Mouse (Mus musculus) embryonic facial prominence, embryonic 14.5 days (tissue): ENCODE measurements around the gene Smco4. TPM values are rescaled to one million over a fixed set of nuclear protein-coding genes. Genes with fewer than 3 reads are reported as not detected.

Experiments used
- ATAC-seq: fragments of 200-750 bp; cut with Nextera tagmentation; 2 replicates; pipeline ENCODE4 v1.8.0; 2017; ENCODE audit warnings: low read depth, moderate number of reproducible peaks, moderate TSS enrichment
- DNase-seq: peaks from one replicate; pipeline ENCODE4 v3.0.0-alpha.2; 2015; ENCODE audit warnings: low spot score
- H3K27ac ChIP-seq: fragments of 300-500 bp; sonication (generic); replicated peaks from 2 replicates; pipeline ENCODE4 v1.5.1; 2014; ENCODE audit warnings: low read depth, mild to moderate bottlenecking, low read length, moderate library complexity
- H3K27me3 ChIP-seq: fragments of 300-500 bp; sonication (generic); replicated peaks from 2 replicates; pipeline ENCODE4 v1.6.1; 2014; ENCODE audit warnings: low read length; ENCODE audit not compliant: control insufficient read depth, insufficient read depth
- H3K36me3 ChIP-seq: fragments of 300-500 bp; sonication (generic); 2 replicates; pipeline ENCODE4 v1.6.1; 2014; ENCODE audit warnings: low read length, mixed read lengths; ENCODE audit not compliant: control insufficient read depth, insufficient read depth
- H3K4me1 ChIP-seq: fragments of 300-500 bp; sonication (generic); 2 replicates; pipeline ENCODE4 v1.6.1; 2014; ENCODE audit warnings: antibody characterized with exemption, low read length; ENCODE audit not compliant: control insufficient read depth, insufficient read depth
- H3K4me2 ChIP-seq: fragments of 300-500 bp; sonication (generic); 2 replicates; pipeline ENCODE4 v1.6.1; 2014; ENCODE audit warnings: low read depth, mild to moderate bottlenecking, low read length, moderate library complexity, mixed read lengths
- H3K4me3 ChIP-seq: fragments of 300-500 bp; sonication (generic); 2 replicates; pipeline ENCODE4 v1.5.1; 2014; ENCODE audit warnings: low read depth, mild to moderate bottlenecking, low read length
- H3K9ac ChIP-seq: fragments of 300-500 bp; sonication (generic); 2 replicates; pipeline ENCODE4 v1.6.1; 2014; ENCODE audit warnings: low read depth, mild to moderate bottlenecking, low read length, moderate library complexity, mixed read lengths
- H3K9me3 ChIP-seq: fragments of 300-500 bp; sonication (generic); 2 replicates; pipeline ENCODE4 v1.6.1; 2016; ENCODE audit warnings: low read length; ENCODE audit not compliant: control insufficient read depth
- WGBS: fragments of 180-500 bp; shearing (Covaris S2); extraction: QIAGEN DNeasy Blood & Tissue Kit; methylation state at CpG from one replicate; pipeline ENCODE4 v1.1.7; 2014; 5-methylcytosine and 5-hydroxymethylcytosine counted together
- polyA plus RNA-seq: library from polyadenylated mRNA; unstranded; fragments of >200 nt; fragmentation: Nextera tagmentation; extraction: Ambion mirVana; gene quantifications from 2 replicates; pipeline ENCODE4 v1.2.1, GENCODE M21; 2014

Gene Smco4
- polyA plus RNA-seq, 1 experiment from 2014 or later, result 7.3 TPM

- H3K4me3 ChIP-seq, result no peak overlapping the region
- no peaks in the 10 kb centered on the region for H3K36me3 ChIP-seq
- H3K4me2 ChIP-seq, result no peak overlapping the region
- H3K9me3 ChIP-seq, result no peaks in the 10 kb centered on the region
- ATAC-seq (no peak), DNase-seq (no peak)
- H3K9ac ChIP-seq, result no peak overlapping the region
- 61% methylated on average over 13 of the region's 13 CpGs for WGBS
- H3K27ac ChIP-seq, result no peak overlapping the region
- H3K4me1 ChIP-seq, result no peaks in the 10 kb centered on the region
- no peaks in the 10 kb centered on the region for H3K27me3 ChIP-seq
Observed at GRCm38 (mm10) chr9:15574750-15575454, 81.7 kb downstream of the Smco4 start.

- DNase-seq, result no peak
- WGBS, result 33% methylated on average over 1 of the region's 1 CpGs
Observed at GRCm38 (mm10) chr9:15578427-15578826, 85.2 kb downstream of the Smco4 start.

GRCm38 (mm10) chr9:15578946-15579345 is 85.7 kb downstream of the Smco4 start:
- Histone ChIP-seq H3K4me1 (peaks cover 4% of the 10 kb centered on the region; the same call in 1 of the 2 replicates), H3K9me3 (no peaks in the 10 kb centered on the region), H3K9ac (no peak overlapping the region), H3K4me2 (no peak overlapping the region), H3K27me3 (no peaks in the 10 kb centered on the region), H3K27ac (no peak overlapping the region), H3K4me3 (no peak overlapping the region), H3K36me3 (no peaks in the 10 kb centered on the region)
- ATAC-seq (no peak), DNase-seq (no peak)
- WGBS, result 91% methylated on average over 9 of the region's 9 CpGs

More at GRCm38 (mm10) chr9:15578427-15578826, 85.2 kb downstream of the Smco4 start:
- no peak overlapping the region for H3K4me3 ChIP-seq
- no peak overlapping the region for H3K9ac ChIP-seq
- no peaks in the 10 kb centered on the region for H3K36me3 ChIP-seq
- H3K4me1 ChIP-seq, result peaks cover 4% of the 10 kb centered on the region; the same call in 1 of the 2 replicates
- no peaks in the 10 kb centered on the region for H3K27me3 ChIP-seq
- no peak overlapping the region for H3K27ac ChIP-seq
- ATAC-seq, result no peak
- no peaks in the 10 kb centered on the region for H3K9me3 ChIP-seq
- no peak overlapping the region for H3K4me2 ChIP-seq

GRCm38 (mm10) chr9:15580176-15580575 is 86.9 kb downstream of the Smco4 start:
- ATAC-seq, result no peak
- Histone ChIP-seq H3K4me2 (no peak overlapping the region), H3K4me3 (no peak overlapping the region), H3K4me1 (peaks cover 4% of the 10 kb centered on the region; the same call in 1 of the 2 replicates), H3K36me3 (no peaks in the 10 kb centered on the region), H3K9ac (no peak overlapping the region), H3K27me3 (no peaks in the 10 kb centered on the region), H3K27ac (no peak overlapping the region), H3K9me3 (no peaks in the 10 kb centered on the region)
- WGBS, result 63% methylated on average over 6 of the region's 6 CpGs
- DNase-seq, result no peak

GRCm38 (mm10) chr9:15582026-15582425 is 88.8 kb downstream of the Smco4 start:
- Histone ChIP-seq H3K27ac (no peak overlapping the region), H3K4me2 (no peak overlapping the region), H3K9ac (no peak overlapping the region), H3K9me3 (no peaks in the 10 kb centered on the region), H3K4me1 (peaks cover 4% of the 10 kb centered on the region; the same call in 1 of the 2 replicates), H3K36me3 (no peaks in the 10 kb centered on the region), H3K27me3 (no peaks in the 10 kb centered on the region), H3K4me3 (no peak overlapping the region)
- 65% methylated on average over 5 of the region's 5 CpGs for WGBS
- no peak for ATAC-seq
- peak; percentile 37 for DNase-seq

GRCm38 (mm10) chr9:15584209-15584608 is 91.0 kb downstream of the Smco4 start:
- H3K4me1 ChIP-seq, result peaks cover 4% of the 10 kb centered on the region; the same call in 1 of the 2 replicates

GRCm38 (mm10) chr9:15585956-15586355 is 92.7 kb downstream of the Smco4 start:
- Histone ChIP-seq H3K27me3 (no peaks in the 10 kb centered on the region), H3K36me3 (no peaks in the 10 kb centered on the region), H3K4me2 (no peak overlapping the region), H3K4me3 (no peak overlapping the region), H3K9me3 (no peaks in the 10 kb centered on the region), H3K27ac (no peak overlapping the region), H3K4me1 (peaks cover 4% of the 10 kb centered on the region; the same call in 1 of the 2 replicates), H3K9ac (no peak overlapping the region)
- 96% methylated on average over 1 of the region's 1 CpGs for WGBS
- ATAC-seq (no peak), DNase-seq (no peak)

More at GRCm38 (mm10) chr9:15584209-15584608, 91.0 kb downstream of the Smco4 start:
- H3K4me3 ChIP-seq, result no peak overlapping the region
- WGBS, result 80% methylated on average over 9 of the region's 9 CpGs
- H3K36me3 ChIP-seq, result no peaks in the 10 kb centered on the region
- no peak overlapping the region for H3K4me2 ChIP-seq
- H3K27ac ChIP-seq, result no peak overlapping the region
- DNase-seq (peak; percentile 9), ATAC-seq (peak; percentile 33; the same call in 1 of the 2 replicates)
- no peaks in the 10 kb centered on the region for H3K9me3 ChIP-seq
- H3K27me3 ChIP-seq, result no peaks in the 10 kb centered on the region
- H3K9ac ChIP-seq, result no peak overlapping the region

GRCm38 (mm10) chr9:15587157-15587854 is 94.1 kb downstream of the Smco4 start:
- Histone ChIP-seq H3K27ac (no peak overlapping the region), H3K4me1 (peaks cover 2% of the 10 kb centered on the region; the same call in 1 of the 2 replicates), H3K9me3 (no peaks in the 10 kb centered on the region), H3K27me3 (no peaks in the 10 kb centered on the region), H3K4me2 (no peak overlapping the region), H3K9ac (no peak overlapping the region), H3K36me3 (no peaks in the 10 kb centered on the region), H3K4me3 (no peak overlapping the region)
- whole genome bisulfite sequencing, result 55% methylated on average over 6 of the region's 6 CpGs
- ATAC-seq, result no peak
- no peak for DNase-seq
